Mouse (Mus musculus): Measurements from ENCODE around the gene Olfr1415. TPM values are rescaled to one million over a fixed set of nuclear protein-coding genes. Genes with fewer than 3 reads are reported as not detected.

Olfr1415 gene
- total RNA-seq, 2 experiments from 2014 or later, result not detected

Other genes starting within 250 kb of the Olfr1415 start
- 27.2 and 39.6 TPM in 2 replicates for gene Ndufa10, start 22.2 kb downstream of the Olfr1415 start, total RNA-seq (2015; ENCODE audit: low replicate concordance)
- 25.0 and 28.8 TPM in 2 replicates for gene Ndufa10, start 22.2 kb downstream of the Olfr1415 start, total RNA-seq (2017; ENCODE audit: low replicate concordance)
- gene Olfr1416, start 11.0 kb downstream of the Olfr1415 start, total RNA-seq (2015; ENCODE audit: low replicate concordance), result not detected in 2 replicates
- gene Olfr1416, start 11.0 kb downstream of the Olfr1415 start, total RNA-seq (2017; ENCODE audit: low replicate concordance), result not detected in 2 replicates
- gene Olfr1414, start 22.6 kb upstream of the Olfr1415 start, total RNA-seq (2015; ENCODE audit: low replicate concordance), result not detected in 2 replicates
- not detected in 2 replicates for gene Olfr1414, start 22.6 kb upstream of the Olfr1415 start, total RNA-seq (2017; ENCODE audit: low replicate concordance)
- gene Olfr1413, start 75.2 kb upstream of the Olfr1415 start, total RNA-seq (2015; ENCODE audit: low replicate concordance), result not detected in 2 replicates
- not detected in 2 replicates for gene Olfr1413, start 75.2 kb upstream of the Olfr1415 start, total RNA-seq (2017; ENCODE audit: low replicate concordance)
- gene Olfr1412, start 89.7 kb upstream of the Olfr1415 start, total RNA-seq (2015; ENCODE audit: low replicate concordance), result not detected in 2 replicates
- gene Olfr1412, start 89.7 kb upstream of the Olfr1415 start, total RNA-seq (2017; ENCODE audit: low replicate concordance), result not detected in 2 replicates
- not detected in 2 replicates for gene Olfr1411, start 98.3 kb upstream of the Olfr1415 start, total RNA-seq (2015; ENCODE audit: low replicate concordance)
- not detected in 2 replicates for gene Olfr1411, start 98.3 kb upstream of the Olfr1415 start, total RNA-seq (2017; ENCODE audit: low replicate concordance)
- gene Olfr1410, start 109.7 kb upstream of the Olfr1415 start, total RNA-seq (2015; ENCODE audit: low replicate concordance), result not detected in 2 replicates
- gene Olfr1410, start 109.7 kb upstream of the Olfr1415 start, total RNA-seq (2017; ENCODE audit: low replicate concordance), result not detected in 2 replicates
- gene Olfr12, start 121.7 kb upstream of the Olfr1415 start, total RNA-seq (2015; ENCODE audit: low replicate concordance), result not detected in 2 replicates
- not detected in 2 replicates for gene Olfr12, start 121.7 kb upstream of the Olfr1415 start, total RNA-seq (2017; ENCODE audit: low replicate concordance)
- 57.3 and 61.2 TPM in 2 replicates for gene Cops9, start 145.9 kb upstream of the Olfr1415 start, total RNA-seq (2015; ENCODE audit: low replicate concordance)
- 22.7 and 46.8 TPM in 2 replicates for gene Cops9, start 145.9 kb upstream of the Olfr1415 start, total RNA-seq (2017; ENCODE audit: low replicate concordance)
- not detected in 2 replicates for gene Otos, start 152.7 kb upstream of the Olfr1415 start, total RNA-seq (2015; ENCODE audit: low replicate concordance)
- gene Otos, start 152.7 kb upstream of the Olfr1415 start, total RNA-seq (2017; ENCODE audit: low replicate concordance), result not detected in 2 replicates